Mouse (Mus musculus): ENCODE measurements around the gene Gp1ba. TPM values are rescaled to one million over a fixed set of nuclear protein-coding genes. Genes with fewer than 3 reads are reported as not detected.

Gp1ba gene
- total and polyA plus RNA-seq, 2 experiments from 2014 or later = 0.08 to 0.10 TPM

- no peak overlapping the region for H3K9ac ChIP-seq
- 84% methylated on average over 2 of the region's 2 CpGs for WGBS
- DNase-seq = no peak
- ATAC-seq = no peak
- H3K4me2 ChIP-seq (ENCODE audit: low read depth) = no peak overlapping the region
- H3K9me3 ChIP-seq (ENCODE audit: low read length) = no peaks in the 10 kb centered on the region
- no peaks in the 10 kb centered on the region for H3K36me3 ChIP-seq (ENCODE audit: insufficient read depth)
- no peak overlapping the region for H3K4me3 ChIP-seq (ENCODE audit: low read depth, low read length)
- no peaks in the 10 kb centered on the region for H3K4me1 ChIP-seq (ENCODE audit: insufficient read depth)
- no peak for TF ChIP-seq CTCF (IDR thresholded peaks at IDR 0.05; ENCODE audit: low read depth)
- no peak overlapping the region for H3K27ac ChIP-seq (ENCODE audit: low read depth, low read length)
- H3K27me3 ChIP-seq (ENCODE audit: insufficient read depth, low read length) = no peaks in the 10 kb centered on the region
These were observed 10.5 kb upstream of the Gp1ba start for GRCm38 (mm10) chr11:70628431-70628830.

GRCm38 (mm10) chr11:70629557-70629956, 9.4 kb upstream of the Gp1ba start:
- ATAC-seq (no peak), DNase-seq (no peak)
- no peak overlapping the region for H3K4me2 ChIP-seq (ENCODE audit: low read depth)
- H3K27me3 ChIP-seq (ENCODE audit: insufficient read depth, low read length) = no peaks in the 10 kb centered on the region
- H3K4me3 ChIP-seq (ENCODE audit: low read depth, low read length) = no peak overlapping the region
- H3K9me3 ChIP-seq (ENCODE audit: low read length) = no peaks in the 10 kb centered on the region
- H3K4me1 ChIP-seq (ENCODE audit: insufficient read depth) = no peaks in the 10 kb centered on the region
- no peak overlapping the region for H3K9ac ChIP-seq
- 0 out of 2 replicates have a peak, but pooled peaks have one; percentile 23 for TF ChIP-seq CTCF (IDR thresholded peaks at IDR 0.05; ENCODE audit: low read depth)
- WGBS = 49% methylated on average over 5 of the region's 5 CpGs
- no peaks in the 10 kb centered on the region for H3K36me3 ChIP-seq (ENCODE audit: insufficient read depth)
- no peak overlapping the region for H3K27ac ChIP-seq (ENCODE audit: low read depth, low read length)

- Histone ChIP-seq H3K27me3 (ENCODE audit: insufficient read depth, low read length) (no peaks in the 10 kb centered on the region), H3K9ac (no peak overlapping the region), H3K36me3 (ENCODE audit: insufficient read depth) (no peaks in the 10 kb centered on the region), H3K27ac (ENCODE audit: low read depth, low read length) (no peak overlapping the region), H3K9me3 (ENCODE audit: low read length) (no peaks in the 10 kb centered on the region), H3K4me3 (ENCODE audit: low read depth, low read length) (no peak overlapping the region), H3K4me1 (ENCODE audit: insufficient read depth) (no peaks in the 10 kb centered on the region), H3K4me2 (ENCODE audit: low read depth) (no peak overlapping the region)
- ATAC-seq (no peak), DNase-seq (no peak)
- no peak for TF ChIP-seq CTCF (IDR thresholded peaks at IDR 0.05; ENCODE audit: low read depth)
- 79% methylated on average over 7 of the region's 7 CpGs for WGBS
These were observed 8.8 kb upstream of the Gp1ba start for GRCm38 (mm10) chr11:70630129-70630528.

- ATAC-seq (no peak), DNase-seq (no peak)
- Histone ChIP-seq H3K27ac (ENCODE audit: low read depth, low read length) (no peak overlapping the region), H3K4me1 (ENCODE audit: insufficient read depth) (no peaks in the 10 kb centered on the region), H3K9me3 (ENCODE audit: low read length) (no peaks in the 10 kb centered on the region), H3K36me3 (ENCODE audit: insufficient read depth) (no peaks in the 10 kb centered on the region), H3K4me2 (ENCODE audit: low read depth) (no peak overlapping the region), H3K4me3 (ENCODE audit: low read depth, low read length) (no peak overlapping the region), H3K9ac (no peak overlapping the region), H3K27me3 (ENCODE audit: insufficient read depth, low read length) (no peaks in the 10 kb centered on the region)
- 78% methylated on average over 4 of the region's 4 CpGs for WGBS
- no peak for TF ChIP-seq CTCF (IDR thresholded peaks at IDR 0.05; ENCODE audit: low read depth)
These were observed 3.3 kb upstream of the Gp1ba start for GRCm38 (mm10) chr11:70635601-70636000.

- Histone ChIP-seq H3K9ac (no peak overlapping the region), H3K4me1 (ENCODE audit: insufficient read depth) (no peaks in the 10 kb centered on the region), H3K9me3 (ENCODE audit: low read length) (no peaks in the 10 kb centered on the region), H3K4me3 (ENCODE audit: low read depth, low read length) (no peak overlapping the region), H3K4me2 (ENCODE audit: low read depth) (no peak overlapping the region), H3K36me3 (ENCODE audit: insufficient read depth) (0 out of 2 replicates have a peak, but pooled peaks cover 2% of the 10 kb centered on the region), H3K27me3 (ENCODE audit: insufficient read depth, low read length) (no peaks in the 10 kb centered on the region), H3K27ac (ENCODE audit: low read depth, low read length) (no peak overlapping the region)
- ATAC-seq (no peak), DNase-seq (no peak)
- WGBS = 94% methylated on average over 1 of the region's 1 CpGs
- no peak for TF ChIP-seq CTCF (IDR thresholded peaks at IDR 0.05; ENCODE audit: low read depth)
These were observed 1.2 kb upstream of the Gp1ba start for GRCm38 (mm10) chr11:70637764-70638163.

- Histone ChIP-seq H3K27me3 (ENCODE audit: insufficient read depth, low read length) (no peaks in the 10 kb centered on the region), H3K4me3 (ENCODE audit: low read depth, low read length) (no peak overlapping the region), H3K4me1 (ENCODE audit: insufficient read depth) (no peaks in the 10 kb centered on the region), H3K9me3 (ENCODE audit: low read length) (no peaks in the 10 kb centered on the region), H3K9ac (no peak overlapping the region), H3K36me3 (ENCODE audit: insufficient read depth) (0 out of 2 replicates have a peak, but pooled peaks cover 3% of the 10 kb centered on the region), H3K4me2 (ENCODE audit: low read depth) (no peak overlapping the region), H3K27ac (ENCODE audit: low read depth, low read length) (no peak overlapping the region)
- DNase-seq (no peak), ATAC-seq (no peak)
- no peak for TF ChIP-seq CTCF (IDR thresholded peaks at IDR 0.05; ENCODE audit: low read depth)
- WGBS = 82% methylated on average over 1 of the region's 1 CpGs
These were observed 629 bp upstream of the Gp1ba start for GRCm38 (mm10) chr11:70638293-70638692.

GRCm38 (mm10) chr11:70639976-70640375, 1.1 kb downstream of the Gp1ba start:
- DNase-seq (no peak), ATAC-seq (no peak)
- WGBS = 80% methylated on average over 8 of the region's 8 CpGs
- TF ChIP-seq CTCF (IDR thresholded peaks at IDR 0.05; ENCODE audit: low read depth) = no peak
- no peak overlapping the region for H3K4me2 ChIP-seq (ENCODE audit: low read depth)
- H3K9me3 ChIP-seq (ENCODE audit: low read length) = no peaks in the 10 kb centered on the region
- no peaks in the 10 kb centered on the region for H3K27me3 ChIP-seq (ENCODE audit: insufficient read depth, low read length)
- H3K4me3 ChIP-seq (ENCODE audit: low read depth, low read length) = no peak overlapping the region
- H3K9ac ChIP-seq = no peak overlapping the region
- no peaks in the 10 kb centered on the region for H3K4me1 ChIP-seq (ENCODE audit: insufficient read depth)
- H3K27ac ChIP-seq (ENCODE audit: low read depth, low read length) = no peak overlapping the region
- peaks cover 10% of the 10 kb centered on the region for H3K36me3 ChIP-seq (ENCODE audit: insufficient read depth)

- DNase-seq (no peak), ATAC-seq (no peak)
- no peak overlapping the region for H3K4me2 ChIP-seq (ENCODE audit: low read depth)
- peaks cover 16% of the 10 kb centered on the region for H3K36me3 ChIP-seq (ENCODE audit: insufficient read depth)
- WGBS = 83% methylated on average over 7 of the region's 7 CpGs
- TF ChIP-seq CTCF (IDR thresholded peaks at IDR 0.05; ENCODE audit: low read depth) = no peak
- H3K27me3 ChIP-seq (ENCODE audit: insufficient read depth, low read length) = no peaks in the 10 kb centered on the region
- H3K4me3 ChIP-seq (ENCODE audit: low read depth, low read length) = no peak overlapping the region
- H3K27ac ChIP-seq (ENCODE audit: low read depth, low read length) = no peak overlapping the region
- H3K9ac ChIP-seq = no peak overlapping the region
- H3K9me3 ChIP-seq (ENCODE audit: low read length) = no peaks in the 10 kb centered on the region
- peaks cover 8% of the 10 kb centered on the region for H3K4me1 ChIP-seq (ENCODE audit: insufficient read depth)
These were observed 2.3 kb downstream of the Gp1ba start for GRCm38 (mm10) chr11:70641241-70641640.

Measured in forebrain, postnatal 0 days (tissue).